Mouse (Mus musculus) heart, embryonic 16.5 days (tissue): ENCODE results near the gene Mmd2. TPM values are rescaled to one million over a fixed set of nuclear protein-coding genes. Genes with fewer than 3 reads are reported as not detected.

Experiments used
- ATAC-seq: fragments of 200-750 bp; cut with Nextera tagmentation; replicated peaks from 2 replicates; pipeline ENCODE4 v1.8.0; 2017; ENCODE audit warnings: moderate number of reproducible peaks; ENCODE audit not compliant: insufficient read depth, low FRiP score; ENCODE audit errors: extremely low read depth
- H3K27ac ChIP-seq: fragments of 300-500 bp; sonication (generic); 2 replicates; pipeline ENCODE4 v1.5.1; 2014; ENCODE audit warnings: mild to moderate bottlenecking, low read length, control low read depth, moderate library complexity
- H3K27me3 ChIP-seq: fragments of 300-500 bp; sonication (generic); 2 replicates; pipeline ENCODE4 v1.6.1; 2014; ENCODE audit warnings: low read length, mixed read lengths; ENCODE audit not compliant: control insufficient read depth, insufficient read depth
- H3K36me3 ChIP-seq: fragments of 300-500 bp; sonication (generic); 2 replicates; pipeline ENCODE4 v1.6.1; 2014; ENCODE audit not compliant: control insufficient read depth, insufficient read depth
- H3K4me1 ChIP-seq: fragments of 300-500 bp; sonication (generic); 2 replicates; pipeline ENCODE4 v1.6.1; 2014; ENCODE audit warnings: low read length, mixed read lengths; ENCODE audit not compliant: control insufficient read depth, insufficient read depth
- H3K4me2 ChIP-seq: fragments of 300-500 bp; sonication (generic); 2 replicates; pipeline ENCODE4 v1.6.1; 2014; ENCODE audit warnings: low read depth, mild to moderate bottlenecking, control low read depth, low read length
- H3K4me3 ChIP-seq: fragments of 300-500 bp; sonication (generic); 2 replicates; pipeline ENCODE4 v1.5.1; 2014; ENCODE audit warnings: mild to moderate bottlenecking, control low read depth, low read length
- H3K9ac ChIP-seq: fragments of 300-500 bp; sonication (generic); 2 replicates; pipeline ENCODE4 v1.6.1; 2014; ENCODE audit warnings: low read length, control low read depth
- H3K9me3 ChIP-seq: fragments of 300-500 bp; sonication (generic); replicated peaks from 2 replicates; pipeline ENCODE4 v1.6.1; 2016; ENCODE audit warnings: low read length; ENCODE audit not compliant: control insufficient read depth
- WGBS: fragments of 180-500 bp; shearing (Covaris S2); extraction: QIAGEN DNeasy Blood & Tissue Kit; methylation state at CpG from one replicate; pipeline ENCODE4 v1.1.7; 2014; 5-methylcytosine and 5-hydroxymethylcytosine counted together
- polyA plus RNA-seq: library from polyadenylated mRNA; unstranded; fragments of >200 nt; fragmentation: Nextera tagmentation; extraction: Ambion mirVana; gene quantifications from 2 replicates; pipeline ENCODE4 v1.2.1, GENCODE M21; 2015

Gene Mmd2
- polyA plus RNA-seq, 1 experiment from 2014 or later, result 0.24 TPM

- Histone ChIP-seq H3K36me3 (no peaks in the 10 kb centered on the region), H3K27me3 (no peaks in the 10 kb centered on the region; the same call in 1 of the 2 replicates), H3K4me1 (no peaks in the 10 kb centered on the region), H3K27ac (no peak overlapping the region), H3K4me2 (no peak overlapping the region), H3K9ac (no peak overlapping the region), H3K4me3 (no peak overlapping the region), H3K9me3 (no peaks in the 10 kb centered on the region)
- ATAC-seq, result no peak
- WGBS, result 73% methylated on average over 3 of the region's 3 CpGs
These were observed 12.9 kb downstream of the Mmd2 start for GRCm38 (mm10) chr5:142595698-142596097.

- H3K36me3 ChIP-seq, result no peaks in the 10 kb centered on the region
- H3K4me1 ChIP-seq, result no peaks in the 10 kb centered on the region
- H3K9me3 ChIP-seq, result no peaks in the 10 kb centered on the region
- H3K27me3 ChIP-seq, result no peaks in the 10 kb centered on the region; the same call in 1 of the 2 replicates
- no peak for ATAC-seq
- H3K27ac ChIP-seq, result no peak overlapping the region
- 77% methylated on average over 6 of the region's 6 CpGs for whole genome bisulfite sequencing
- H3K9ac ChIP-seq, result no peak overlapping the region
- H3K4me3 ChIP-seq, result no peak overlapping the region
- no peak overlapping the region for H3K4me2 ChIP-seq
These were observed 17.5 kb downstream of the Mmd2 start for GRCm38 (mm10) chr5:142590953-142591616.

GRCm38 (mm10) chr5:142583616-142584126, 24.9 kb downstream of the Mmd2 start:
- H3K4me1 ChIP-seq, result no peaks in the 10 kb centered on the region
- no peaks in the 10 kb centered on the region for H3K36me3 ChIP-seq

GRCm38 (mm10) chr5:142581517-142581916, 27.1 kb downstream of the Mmd2 start:
- 0 out of 2 replicates have a peak, but pooled peaks cover 5% of the 10 kb centered on the region for H3K27me3 ChIP-seq
- H3K27ac ChIP-seq, result no peak overlapping the region
- peaks cover 2% of the 10 kb centered on the region; the same call in 1 of the 2 replicates for H3K9me3 ChIP-seq
- no peak for ATAC-seq
- H3K4me2 ChIP-seq, result no peak overlapping the region
- H3K4me3 ChIP-seq, result no peak overlapping the region
- WGBS, result 13% methylated on average over 5 of the region's 5 CpGs
- H3K9ac ChIP-seq, result no peak overlapping the region
- H3K4me1 ChIP-seq, result no peaks in the 10 kb centered on the region
- H3K36me3 ChIP-seq, result no peaks in the 10 kb centered on the region

More at GRCm38 (mm10) chr5:142583616-142584126, 24.9 kb downstream of the Mmd2 start:
- no peak overlapping the region for H3K4me2 ChIP-seq
- ATAC-seq, result no peak
- 38% methylated on average over 14 of the region's 14 CpGs for WGBS
- 0 out of 2 replicates have a peak, but pooled peaks cover 5% of the 10 kb centered on the region for H3K27me3 ChIP-seq
- no peak overlapping the region for H3K4me3 ChIP-seq
- no peak overlapping the region for H3K9ac ChIP-seq
- H3K9me3 ChIP-seq, result no peaks in the 10 kb centered on the region
- no peak overlapping the region for H3K27ac ChIP-seq

- 82% methylated on average over 10 of the region's 10 CpGs for WGBS
- ATAC-seq, result no peak
- H3K27me3 ChIP-seq, result 0 out of 2 replicates have a peak, but pooled peaks cover 5% of the 10 kb centered on the region
These were observed 30.4 kb downstream of the Mmd2 start for GRCm38 (mm10) chr5:142578192-142578591.

GRCm38 (mm10) chr5:142576832-142577231, 31.8 kb downstream of the Mmd2 start:
- Histone ChIP-seq H3K4me1 (no peaks in the 10 kb centered on the region), H3K36me3 (no peaks in the 10 kb centered on the region), H3K4me3 (no peak overlapping the region), H3K27ac (no peak overlapping the region), H3K27me3 (0 out of 2 replicates have a peak, but pooled peaks cover 5% of the 10 kb centered on the region), H3K9me3 (peaks cover 2% of the 10 kb centered on the region; the same call in 1 of the 2 replicates), H3K4me2 (no peak overlapping the region), H3K9ac (no peak overlapping the region)
- ATAC-seq, result no peak
- 58% methylated on average over 7 of the region's 7 CpGs for WGBS

More at GRCm38 (mm10) chr5:142578192-142578591, 30.4 kb downstream of the Mmd2 start:
- H3K4me1 ChIP-seq, result no peaks in the 10 kb centered on the region
- H3K4me2 ChIP-seq, result no peak overlapping the region
- no peak overlapping the region for H3K27ac ChIP-seq
- no peak overlapping the region for H3K4me3 ChIP-seq
- no peak overlapping the region for H3K9ac ChIP-seq
- peaks cover 2% of the 10 kb centered on the region; the same call in 1 of the 2 replicates for H3K9me3 ChIP-seq
- no peaks in the 10 kb centered on the region for H3K36me3 ChIP-seq

GRCm38 (mm10) chr5:142574323-142575057, 34.1 kb downstream of the Mmd2 start:
- peaks cover 2% of the 10 kb centered on the region; the same call in 1 of the 2 replicates for H3K9me3 ChIP-seq

GRCm38 (mm10) chr5:142564606-142565005, 44.0 kb downstream of the Mmd2 start:
- Histone ChIP-seq H3K36me3 (no peaks in the 10 kb centered on the region), H3K4me1 (no peaks in the 10 kb centered on the region), H3K9me3 (peaks cover 9% of the 10 kb centered on the region; the same call in 1 of the 2 replicates), H3K9ac (no peak overlapping the region), H3K4me2 (no peak overlapping the region), H3K27me3 (no peaks in the 10 kb centered on the region), H3K4me3 (no peak overlapping the region), H3K27ac (no peak overlapping the region)
- 76% methylated on average over 1 of the region's 1 CpGs for WGBS
- no peak for ATAC-seq

More at GRCm38 (mm10) chr5:142574323-142575057, 34.1 kb downstream of the Mmd2 start:
- H3K36me3 ChIP-seq, result no peaks in the 10 kb centered on the region
- no peak overlapping the region for H3K4me2 ChIP-seq
- 78% methylated on average over 8 of the region's 8 CpGs for WGBS
- ATAC-seq, result no peak
- no peaks in the 10 kb centered on the region for H3K27me3 ChIP-seq
- H3K27ac ChIP-seq, result no peak overlapping the region
- no peak overlapping the region for H3K9ac ChIP-seq
- no peak overlapping the region for H3K4me3 ChIP-seq
- H3K4me1 ChIP-seq, result no peaks in the 10 kb centered on the region

- no peak for ATAC-seq
- H3K36me3 ChIP-seq, result no peaks in the 10 kb centered on the region
- no peak overlapping the region for H3K27ac ChIP-seq
- 48% methylated on average over 7 of the region's 7 CpGs for WGBS
- H3K9ac ChIP-seq, result no peak overlapping the region
- no peaks in the 10 kb centered on the region for H3K4me1 ChIP-seq
- H3K9me3 ChIP-seq, result no peaks in the 10 kb centered on the region; the same call in 1 of the 2 replicates
- H3K4me2 ChIP-seq, result no peak overlapping the region
- H3K4me3 ChIP-seq, result no peak overlapping the region
- no peaks in the 10 kb centered on the region for H3K27me3 ChIP-seq
These were observed 48.3 kb downstream of the Mmd2 start for GRCm38 (mm10) chr5:142560261-142560660.
